Mouse (Mus musculus): ENCODE data around the gene Acad11.

Acad11 gene

GRCm38 (mm10) chr9:104063244-104063961 is at the start of gene Acad11:
Acad11 (plus strand) TSS chr9:104063377.
- DNase-seq (ENCODE audit: extremely low spot score), result peak; percentile 89

DNA sequence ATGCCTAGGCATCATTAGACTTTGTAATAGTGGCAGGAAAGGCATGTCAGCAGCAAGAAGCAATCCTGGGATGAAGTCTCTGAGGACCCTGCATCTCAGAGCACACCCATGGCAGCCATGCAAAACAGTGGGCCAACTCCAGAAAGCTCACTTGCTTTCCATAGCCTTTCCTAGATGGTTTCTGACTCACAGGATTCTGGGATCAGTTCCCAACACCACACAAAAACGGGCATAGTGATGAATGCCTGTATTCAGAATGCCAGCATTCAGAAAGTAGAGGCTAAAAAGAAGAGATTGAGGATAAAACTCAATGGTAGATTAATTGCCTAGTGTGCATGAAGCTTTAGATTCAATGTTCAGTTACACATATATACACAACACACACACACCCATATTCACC is 48.7 kb upstream of the Acad11 start:
- DNase-seq (ENCODE audit: extremely low spot score), result no peak

DNA sequence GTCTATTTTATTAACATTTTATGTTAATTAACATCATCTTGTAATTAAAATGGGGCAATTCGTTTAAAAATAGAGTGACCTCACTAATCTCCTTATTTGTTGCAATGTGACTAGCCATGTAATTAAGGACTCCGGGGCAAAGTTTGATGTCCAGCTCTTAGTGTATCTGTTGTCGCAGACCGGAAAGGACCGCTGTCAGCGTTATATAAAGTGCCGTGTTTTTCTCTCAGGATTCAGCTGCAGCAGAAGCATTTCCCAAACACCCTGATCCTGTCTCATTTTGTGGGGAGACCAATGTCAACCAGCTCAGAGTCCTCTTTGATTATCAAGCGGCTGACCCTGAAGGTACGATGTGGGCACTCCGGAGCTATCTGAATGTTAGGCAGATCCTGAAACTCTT is 42.2 kb upstream of the Acad11 start:
- no peak for DNase-seq (ENCODE audit: extremely low spot score)

DNA sequence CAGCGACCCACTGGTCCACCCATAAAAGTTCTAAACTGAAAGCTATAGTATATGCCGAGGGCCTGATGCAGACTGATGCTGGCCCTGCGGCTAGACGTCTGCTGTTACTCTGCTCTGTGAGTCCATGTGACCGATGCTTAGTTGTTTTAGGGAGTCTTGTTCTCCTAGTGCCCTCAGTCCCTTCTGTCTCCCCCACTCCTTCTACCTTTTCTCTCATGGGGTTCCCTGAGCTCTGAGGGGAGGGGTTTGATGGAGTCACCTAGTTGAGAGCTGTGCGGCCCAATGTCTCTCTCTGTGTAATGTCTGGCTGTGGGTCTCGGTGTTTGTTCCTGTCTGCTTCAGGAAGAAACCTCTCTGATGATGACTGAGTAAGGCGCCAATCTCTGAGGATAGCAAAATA is 36.0 kb upstream of the Acad11 start:
- no peak for DNase-seq (ENCODE audit: extremely low spot score)

- no peak for DNase-seq (ENCODE audit: extremely low spot score)
Observed at GRCm38 (mm10) chr9:104029861-104030260, 33.3 kb upstream of the Acad11 start.

GRCm38 (mm10) chr9:104034231-104034630 is 28.9 kb upstream of the Acad11 start:
- DNase-seq (ENCODE audit: extremely low spot score), result no peak

DNA sequence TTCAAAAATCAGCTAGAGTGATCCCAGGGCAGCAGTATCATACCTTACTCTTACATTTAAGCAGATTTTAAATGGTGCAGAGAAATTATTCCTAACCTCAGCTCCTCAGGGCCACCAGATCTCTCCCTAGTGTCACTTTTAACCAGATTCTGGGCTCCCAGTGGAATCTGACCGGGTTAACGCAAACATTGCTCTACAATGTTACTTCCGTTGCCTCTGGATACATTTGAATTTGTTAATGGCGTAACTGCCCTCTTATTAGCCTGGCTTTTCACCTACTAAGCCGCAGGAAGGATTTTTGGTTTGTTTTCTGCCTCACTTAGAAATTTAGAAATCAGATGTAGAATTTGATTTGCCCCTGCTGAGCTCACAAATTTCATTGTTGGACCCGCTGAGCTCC is 28.5 kb upstream of the Acad11 start:
- DNase-seq (ENCODE audit: extremely low spot score), result no peak

GRCm38 (mm10) chr9:104035261-104036015 is 27.7 kb upstream of the Acad11 start:
- peak; percentile 82 for DNase-seq (ENCODE audit: extremely low spot score)

GRCm38 (mm10) chr9:104038266-104038665 is 24.9 kb upstream of the Acad11 start:
- no peak for DNase-seq (ENCODE audit: extremely low spot score)

- DNase-seq (ENCODE audit: extremely low spot score), result no peak
Observed at GRCm38 (mm10) chr9:104039031-104039695, 24.0 kb upstream of the Acad11 start.

DNA sequence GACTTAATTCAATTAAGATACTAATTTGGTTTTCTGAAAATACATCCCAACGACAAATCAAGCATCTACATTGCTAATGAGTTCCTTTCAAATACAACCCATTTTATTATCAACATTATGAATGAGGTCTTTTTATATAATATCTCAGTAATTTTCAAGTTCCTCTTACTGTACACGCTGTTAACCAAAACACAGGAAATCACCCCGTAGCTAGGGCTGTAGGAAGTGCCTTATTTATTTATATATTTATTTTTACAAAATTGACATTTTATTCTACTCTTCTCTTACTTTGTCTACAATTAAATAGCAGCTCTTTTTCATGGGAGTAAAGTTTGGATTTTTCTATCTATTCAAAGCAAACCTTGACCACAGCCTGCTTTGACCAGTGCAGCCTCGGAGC is 23.4 kb upstream of the Acad11 start:
- DNase-seq (ENCODE audit: extremely low spot score), result no peak

DNA sequence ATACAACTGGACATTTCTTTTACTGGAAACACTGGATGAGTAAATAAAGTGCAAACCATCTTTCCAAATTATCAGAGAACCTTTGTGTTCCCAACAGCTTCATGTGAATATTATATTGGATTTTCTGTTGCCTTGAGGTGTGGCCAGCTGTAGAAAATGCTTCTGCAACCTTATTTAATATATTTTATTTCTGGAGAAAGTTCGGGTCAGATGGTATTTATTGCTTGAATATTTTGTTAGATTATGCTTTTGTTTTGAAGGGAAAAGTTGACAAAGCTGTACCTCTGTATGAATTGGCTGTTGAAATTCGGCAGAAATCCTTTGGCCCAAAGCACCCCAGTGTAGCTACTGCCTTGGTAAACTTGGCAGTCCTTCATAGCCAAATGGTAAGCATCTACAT is 22.8 kb upstream of the Acad11 start, which contains the start of gene Gm28305:
Gene Gm28305, plus strand, starts transcription at position 301 of the 400 bp plus-strand sequence.
- no peak for DNase-seq (ENCODE audit: extremely low spot score)

DNA sequence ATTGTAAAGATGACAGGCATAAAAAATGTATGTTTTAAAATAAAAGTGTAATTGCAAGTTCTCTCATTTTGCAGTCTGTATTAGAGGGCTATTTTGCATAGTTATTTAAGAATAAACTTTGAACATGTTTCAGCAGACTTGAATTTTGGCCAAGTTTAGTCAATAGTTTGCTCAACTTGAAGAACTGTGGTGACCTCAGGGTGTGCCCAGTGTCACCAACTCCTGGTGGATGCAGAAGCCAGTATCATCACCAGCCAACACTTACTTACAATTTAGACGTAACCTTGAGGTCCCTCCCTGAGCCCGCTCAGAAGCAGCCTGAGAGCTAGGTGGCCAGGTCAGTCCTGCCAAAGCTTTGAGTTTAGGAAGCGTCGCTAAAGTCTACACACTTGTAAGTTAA is 19.5 kb upstream of the Acad11 start:
- DNase-seq (ENCODE audit: extremely low spot score), result no peak

DNA sequence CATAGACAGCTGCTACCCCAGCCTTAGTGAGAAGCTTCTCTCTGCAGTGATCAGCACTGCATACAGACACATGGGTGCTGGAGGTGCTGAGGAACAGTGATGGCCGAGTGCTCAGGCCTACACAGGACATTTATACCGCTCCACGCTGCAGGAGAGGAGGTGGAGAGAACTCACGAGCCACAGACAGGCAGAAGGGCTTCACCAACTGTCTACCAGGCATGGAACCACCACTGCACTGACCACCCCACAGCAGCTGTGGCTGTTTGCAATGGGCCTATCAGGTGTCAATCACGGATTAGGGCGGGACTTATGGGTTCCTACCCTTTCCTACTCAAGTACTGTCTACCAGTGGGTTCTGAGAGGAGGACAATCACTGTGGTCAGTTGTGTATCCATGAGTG is 12.1 kb upstream of the Acad11 start:
- DNase-seq (ENCODE audit: extremely low spot score), result no peak

DNA sequence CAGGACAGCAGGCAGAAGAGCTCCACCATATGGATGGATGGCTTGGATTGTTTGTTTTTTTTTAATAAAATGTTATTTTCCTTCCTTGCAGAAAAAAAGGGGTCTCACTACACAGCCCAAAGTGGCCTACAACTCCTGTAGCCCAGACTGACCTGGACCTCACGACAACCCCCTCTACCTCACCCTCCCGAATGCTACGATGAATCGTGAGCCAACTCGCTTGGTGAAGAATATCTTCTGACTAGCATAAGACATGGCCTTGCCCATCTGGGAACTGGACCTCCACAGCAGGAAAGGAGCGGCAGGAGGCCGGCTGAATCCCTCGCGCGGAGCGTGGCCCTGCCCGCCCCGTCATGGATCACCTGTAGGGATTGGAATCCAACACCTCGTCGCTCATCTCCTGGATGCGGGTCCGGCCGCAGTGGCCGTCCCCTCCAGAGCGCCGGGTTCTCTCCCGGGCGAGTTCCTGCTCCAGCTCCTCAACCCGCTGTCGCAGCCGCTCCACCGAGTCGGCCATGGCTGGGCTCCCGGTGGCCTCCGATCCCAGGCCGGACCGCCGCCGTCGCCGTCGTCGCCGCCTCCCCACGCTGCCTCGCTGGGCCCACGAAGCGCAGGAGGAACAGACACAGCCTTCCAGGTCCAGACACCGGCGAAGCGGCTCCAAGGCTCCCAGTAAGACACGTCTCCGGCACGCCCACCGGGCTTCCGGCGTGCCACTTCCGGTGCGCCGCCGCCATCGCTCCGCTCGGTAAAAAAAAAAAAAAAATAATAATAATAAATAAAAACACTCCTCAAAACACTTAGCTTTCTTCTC is 540 bp upstream of the Acad11 start, which contains the start of gene Uba5:
Gene Uba5, minus strand, starts transcription at position 705 of the 814 bp plus-strand sequence.
- DNase-seq (ENCODE audit: extremely low spot score), result no peak

DNA sequence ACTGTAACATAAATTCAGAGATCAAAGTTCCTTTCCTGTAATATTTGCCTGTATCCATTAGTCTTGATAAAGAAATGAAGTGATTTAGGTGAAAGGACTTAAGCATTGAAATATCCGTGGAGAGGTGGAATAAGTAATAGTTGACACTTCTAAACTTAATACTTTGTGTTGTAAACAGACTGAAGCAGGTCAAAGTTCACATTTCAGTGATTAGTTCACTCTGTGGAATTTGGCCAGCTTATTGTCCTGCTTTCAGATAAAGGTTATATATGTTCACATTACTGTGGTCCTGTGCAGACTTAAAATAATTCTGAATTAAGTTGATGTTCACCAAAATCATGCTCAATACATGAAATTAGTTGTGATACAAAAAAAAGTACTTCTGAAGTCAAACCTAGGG is 1.4 kb downstream of the Acad11 start:
- DNase-seq (ENCODE audit: extremely low spot score), result no peak

- no peak for DNase-seq (ENCODE audit: extremely low spot score)
Observed at GRCm38 (mm10) chr9:104070241-104070640, 7.1 kb downstream of the Acad11 start.

DNA sequence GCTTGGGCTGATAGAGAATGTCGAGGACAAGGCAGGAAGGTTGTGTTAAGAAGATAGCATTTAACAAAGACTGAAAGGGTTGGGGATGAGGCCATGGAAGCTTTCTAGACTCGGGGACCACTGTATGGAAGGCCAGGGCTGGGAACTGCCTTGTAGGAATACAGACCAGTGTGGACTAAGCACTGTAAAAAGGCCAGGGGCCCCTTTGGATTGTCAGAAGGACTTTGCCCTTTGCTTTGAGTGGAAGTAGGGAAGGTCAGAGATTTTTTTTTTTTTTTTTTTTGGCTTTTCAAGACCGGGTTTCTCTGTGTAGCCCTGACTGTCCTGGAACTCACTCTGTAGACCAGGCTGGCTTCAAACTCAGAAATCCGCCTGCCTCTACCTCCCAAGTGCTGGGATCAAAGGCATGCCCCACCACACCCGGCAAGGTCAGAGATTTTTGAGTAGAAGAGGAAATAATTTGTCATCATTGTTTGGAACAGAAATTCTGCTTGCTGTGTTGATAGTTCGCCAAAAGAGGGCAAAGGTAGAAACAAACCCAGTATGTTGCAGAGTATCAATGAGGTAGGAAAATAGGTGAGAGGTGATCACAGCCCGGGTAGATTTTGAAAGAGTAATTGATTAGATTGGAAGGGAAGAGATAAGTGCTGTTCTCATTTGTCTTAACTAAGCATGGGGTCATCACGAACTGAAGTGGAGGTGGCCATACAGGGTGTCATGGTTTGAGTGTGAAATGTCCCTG is 7.9 kb downstream of the Acad11 start:
- DNase-seq (ENCODE audit: extremely low spot score), result no peak

DNA sequence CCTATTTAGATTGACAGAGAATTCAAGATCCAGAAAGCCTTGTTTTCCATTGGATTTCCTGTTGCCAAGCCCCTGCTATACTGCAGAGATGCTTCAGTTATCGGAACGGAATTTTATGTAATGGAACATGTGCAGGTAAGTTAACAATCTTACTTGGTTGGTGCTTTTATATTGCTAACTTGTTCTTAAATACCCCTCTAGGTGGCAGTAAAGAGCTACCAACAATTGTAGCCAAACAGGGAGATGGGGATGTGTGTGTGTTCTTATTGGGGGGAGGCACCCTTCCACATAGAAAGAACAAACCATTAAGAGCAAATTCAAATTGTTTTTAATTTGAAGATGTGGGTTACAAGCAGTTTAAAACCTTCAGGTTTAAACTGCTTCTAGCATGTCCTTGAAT is 12.6 kb downstream of the Acad11 start:
- peak; percentile 29 for DNase-seq (ENCODE audit: extremely low spot score)

GRCm38 (mm10) chr9:104078780-104079179 is 15.6 kb downstream of the Acad11 start:
- no peak for DNase-seq (ENCODE audit: extremely low spot score)

GRCm38 (mm10) chr9:104079379-104079778 is 16.2 kb downstream of the Acad11 start:
- DNase-seq (ENCODE audit: extremely low spot score), result peak; percentile 55

All from embryo, embryonic 9.5 days (tissue).